Mouse (Mus musculus) urinary bladder, adult 2 months (tissue): Measurements from ENCODE around the gene Sel1l. TPM values are rescaled to one million over a fixed set of nuclear protein-coding genes. Genes with fewer than 3 reads are reported as not detected.

Experiments used
- DNase-seq: peaks from one replicate; pipeline ENCODE4 v3.0.0; 2022; ENCODE audit warnings: low spot score
- polyA plus RNA-seq: library from polyadenylated mRNA; depleted of rRNA; stranded (reverse); fragments of >200 nt; gene quantifications from 2 replicates; pipeline ENCODE4 v1.2.3, GENCODE M21; 2012; rRNA removed

Sel1l gene
- polyA plus RNA-seq, 1 experiment, result 48.7 TPM

- DNase-seq, result peak; percentile 68
Measured at GRCm38 (mm10) chr12:91779004-91779365, 70.0 kb downstream of the Sel1l start.

- DNase-seq, result peak; percentile 49
Measured at GRCm38 (mm10) chr12:91778211-91779003, 70.5 kb downstream of the Sel1l start.

- no peak for DNase-seq
Measured at GRCm38 (mm10) chr12:91776342-91776741, 72.6 kb downstream of the Sel1l start.

DNA sequence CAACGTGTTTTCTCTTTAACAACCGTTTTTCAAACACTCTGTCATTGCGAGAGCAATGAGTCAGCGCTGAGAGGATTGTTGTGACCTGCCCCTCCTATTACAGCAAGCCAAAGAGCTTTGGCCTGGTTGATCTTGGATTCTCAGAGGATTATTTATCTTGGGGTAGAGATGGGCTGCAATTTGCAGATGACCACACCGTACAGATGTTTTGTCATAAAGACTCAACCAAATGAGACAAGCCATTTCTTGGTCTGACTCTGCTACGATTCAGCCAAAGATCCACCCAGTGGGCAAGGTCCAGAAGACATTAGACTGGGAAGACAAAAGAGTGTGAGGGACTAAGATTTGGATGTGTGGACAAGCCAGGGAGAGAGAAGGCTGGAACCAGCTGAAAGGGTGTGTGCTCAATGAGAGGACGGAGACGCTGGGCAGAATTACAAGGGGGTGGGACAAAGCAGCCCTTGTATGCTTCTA lies 74.1 kb downstream of the Sel1l start:
- no peak for DNase-seq

- DNase-seq, result no peak
Measured at GRCm38 (mm10) chr12:91768871-91769270, 80.1 kb downstream of the Sel1l start.

DNA sequence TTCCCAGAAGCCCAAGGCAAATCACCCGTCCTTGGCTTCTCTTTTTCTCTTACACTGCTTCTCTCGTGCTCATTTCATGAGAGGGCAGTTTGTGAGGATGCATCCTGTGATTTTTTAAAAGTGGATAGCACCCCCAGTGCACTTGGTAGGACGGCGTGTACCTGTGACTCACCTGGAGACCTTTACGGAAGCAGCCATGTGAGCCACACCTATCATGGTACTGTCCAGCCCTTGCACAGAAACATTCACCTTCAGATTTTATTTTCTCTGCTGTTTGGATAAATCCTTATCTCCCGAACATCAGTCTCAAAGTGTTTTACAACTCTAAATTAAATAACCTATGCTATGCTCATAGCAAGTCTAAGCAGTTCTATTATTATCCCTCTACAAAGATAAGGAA lies 80.8 kb downstream of the Sel1l start:
- no peak for DNase-seq

- no peak for DNase-seq
Measured at GRCm38 (mm10) chr12:91766338-91767107, 82.4 kb downstream of the Sel1l start.

GRCm38 (mm10) chr12:91765504-91765903 lies 83.5 kb downstream of the Sel1l start:
- DNase-seq, result no peak

- DNase-seq, result no peak
Measured at GRCm38 (mm10) chr12:91765054-91765453, 83.9 kb downstream of the Sel1l start.

GRCm38 (mm10) chr12:91764471-91764870 lies 84.5 kb downstream of the Sel1l start:
- no peak for DNase-seq

GRCm38 (mm10) chr12:91759836-91760235 lies 89.1 kb downstream of the Sel1l start:
- no peak for DNase-seq

DNA sequence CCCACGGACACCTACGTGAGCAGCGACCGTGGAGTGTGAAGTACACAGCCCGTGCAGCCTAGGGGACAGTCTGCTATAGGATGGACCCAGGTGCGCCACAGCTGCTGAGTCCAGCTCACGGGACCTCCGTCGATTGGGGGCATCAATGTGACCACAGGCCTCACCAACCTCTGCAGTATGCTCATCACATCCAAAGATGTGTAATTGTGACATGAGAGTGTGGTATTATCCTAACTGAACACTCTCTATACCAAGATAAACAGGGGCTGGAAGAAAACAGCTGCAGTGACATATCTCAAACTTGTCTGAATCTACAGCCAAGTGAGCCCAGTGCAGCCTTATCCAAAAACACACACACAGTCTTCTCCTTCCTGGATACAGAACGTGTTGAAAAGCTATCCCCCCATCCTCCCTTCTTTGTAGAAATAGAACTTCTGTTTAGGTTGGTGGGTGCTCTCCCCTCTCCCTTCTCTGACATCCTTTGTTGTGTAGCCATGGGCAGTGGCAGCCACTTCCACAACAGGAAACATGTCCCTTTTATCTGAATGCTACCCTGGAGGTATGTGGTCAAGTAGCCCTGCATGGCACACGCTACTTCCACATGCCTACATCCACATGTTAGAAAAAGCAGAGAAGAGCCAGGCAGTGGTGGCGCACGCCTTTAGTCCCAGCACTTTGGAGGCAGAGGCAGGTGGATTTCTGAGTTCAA lies 90.9 kb downstream of the Sel1l start:
- no peak for DNase-seq

DNA sequence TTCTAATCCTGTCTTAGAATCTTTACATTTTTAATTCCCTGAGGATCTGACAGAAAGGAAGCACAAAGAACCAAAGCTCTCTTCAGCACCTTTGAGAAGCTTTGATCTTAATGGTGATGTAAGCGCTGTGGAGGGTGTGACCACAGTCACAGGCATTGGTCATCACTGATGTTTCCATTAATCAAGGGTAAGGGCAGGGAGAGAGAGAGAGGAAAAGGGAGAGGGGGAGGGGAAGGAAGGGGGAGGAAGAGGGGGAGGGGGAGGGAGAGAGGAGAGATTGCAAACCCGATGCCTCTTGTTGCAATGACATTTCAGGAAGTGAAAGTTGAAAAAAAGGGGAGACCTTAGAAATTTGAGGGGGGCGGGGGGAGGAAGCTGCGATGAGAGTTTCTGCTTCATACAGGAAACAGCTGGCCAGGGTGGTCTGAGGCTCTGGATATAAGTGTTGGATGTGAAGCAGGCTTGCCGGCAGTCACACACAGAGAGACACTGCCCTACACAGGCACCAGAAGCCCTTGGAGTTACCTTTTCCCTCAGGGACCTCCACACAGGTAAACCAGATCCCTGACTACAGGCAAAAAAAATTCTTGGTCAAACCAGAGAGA lies 92.3 kb downstream of the Sel1l start:
- no peak for DNase-seq

Other genes starting within 250 kb of the Sel1l start
- gene Ston2, start 60.8 kb downstream of the Sel1l start, polyA plus RNA-seq, result 9.3 and 10.5 TPM in 2 replicates